Mouse (Mus musculus) E14TG2a.4 (cell line): ENCODE data around the gene Scrn3.

ENCODE experiments used
- CTCF ChIP-seq: conservative IDR thresholded peaks from 2 replicates; pipeline ENCODE4 v1.5.1; 2014; ENCODE audit warnings: low read length
- NANOG ChIP-seq: IDR thresholded peaks from 2 replicates; pipeline ENCODE4 v1.6.1; 2014; ENCODE audit warnings: borderline replicate concordance, low read length, mixed read lengths

- TF ChIP-seq CTCF (no peak), NANOG (no peak)
These were observed at the start of gene Scrn3, which contains the start of gene Cir1 for GRCm38 (mm10) chr2:73312152-73313116.
